Mouse (Mus musculus): Measurements from ENCODE around the gene Zc3h6.

GRCm38 (mm10) chr2:128972301-128972700 is 5.1 kb downstream of the Zc3h6 start:
- TF ChIP-seq CTCF (IDR thresholded peaks at IDR 0.05; ENCODE audit: borderline replicate concordance, insufficient read depth, low read length): no peak
- TF ChIP-seq POLR2A (IDR thresholded peaks at IDR 0.05; ENCODE audit: low read depth, low read length): no peak

Data from embryonic fibroblast, embryonic 13.5 days (primary cell).